Mouse (Mus musculus) fat pad, adult 2 months (tissue): ENCODE data around the gene Gm21891.
"Not testable (repeated sequence)": the region's sequence is repeated elsewhere in the genome, so short reads cannot be mapped to it uniquely, and the experiment has no call there.

Experiments
- DNase-seq: peaks from one replicate; pipeline ENCODE4 v3.0.0-alpha.2; 2011; ENCODE audit warnings: low read depth, low spot score; ENCODE audit errors: extremely low read depth

Gene Gm21891

GRCm38 (mm10) chrY:13133392-13133791 is at the start of gene Gm21891:
Gene Gm21891, minus strand, starts transcription at chrY:13133492.
- not testable (repeated sequence) for DNase-seq

DNA sequence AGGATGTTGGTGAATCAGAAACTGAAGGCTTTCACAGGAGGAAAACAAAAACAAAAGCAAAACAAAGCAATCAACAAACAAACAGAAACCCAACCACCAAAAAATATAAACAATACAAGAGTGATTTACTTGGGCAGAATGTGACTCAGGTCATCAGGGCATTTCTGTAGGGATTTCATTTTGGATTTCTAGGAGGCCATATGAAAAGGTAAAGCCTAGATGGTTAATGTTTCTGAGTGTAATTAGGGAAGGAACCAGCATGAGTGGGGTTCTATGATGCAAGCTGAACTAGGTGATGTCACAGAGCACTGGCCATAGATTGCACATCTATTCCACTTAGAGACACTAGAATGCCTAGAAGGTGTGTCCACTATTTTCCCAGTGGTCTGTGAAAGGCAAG is 28.4 kb upstream of the Gm21891 start, which contains the start of gene Gm21425:
Gm21425 (plus strand) TSS at position 301 of the 400 bp plus-strand sequence.
- not testable (repeated sequence) for DNase-seq
